Comparison of ENCODE assay signal across 12 mouse cellular contexts in genomic region chr1:136839202-136839601, GRCm38 (mm10).
DNase-seq lines count a peak whose midpoint lies in the region; ATAC-seq and TF ChIP-seq lines count a peak whose summit lies in the region.
"Had no signal": no experiment of that assay in that cellular context is flagged by ENCODE, and none has a peak within 500 bp of the region (broad histone marks: within the 10 kb centered on the region; RNA-seq: fewer than 3 reads in every experiment).

No protein-coding gene starts in this region.

- H3K4me1 ChIP-seq in E14TG2a.4 (replicated peaks; ENCODE audit: low read depth, low read length) = peaks cover 9% of the 10 kb centered on the region
- H3K4me1 ChIP-seq in lung, embryonic 14.5 days (ENCODE audit: insufficient read depth) = no peaks in the 10 kb centered on the region
- H3K4me1 ChIP-seq in midbrain, embryonic 16.5 days (ENCODE audit: control insufficient read depth, insufficient read depth, low read length) = no peaks in the 10 kb centered on the region
- H3K4me1 ChIP-seq: hindbrain, embryonic 15.5 days had no signal

- 0 out of 2 replicates have a peak, but pooled peaks have one; percentile 58 for ATAC-seq in lung, embryonic 14.5 days (ENCODE audit: insufficient read depth)
- ATAC-seq in midbrain, embryonic 16.5 days = no peak

- H3K4me2 ChIP-seq in lung, embryonic 14.5 days = no peak overlapping the region
- H3K4me2 ChIP-seq in midbrain, embryonic 16.5 days (ENCODE audit: low read length) = no peak overlapping the region
- H3K4me2 ChIP-seq: hindbrain, embryonic 15.5 days had no signal

- 54% methylated on average over 10 of the region's 10 CpGs for WGBS in lung, embryonic 14.5 days
- WGBS in midbrain, embryonic 16.5 days = 85% methylated on average over 10 of the region's 10 CpGs

- peak overlapping the region; percentile 13; the same call in 1 of the 2 replicates for H3K4me3 ChIP-seq in E14TG2a.4 (replicated peaks; ENCODE audit: low read length)
- no peak overlapping the region for H3K4me3 ChIP-seq in lung, embryonic 14.5 days (ENCODE audit: low read depth, low read length)
- no peak overlapping the region for H3K4me3 ChIP-seq in midbrain, embryonic 16.5 days (ENCODE audit: low read depth, low read length)
- H3K4me3 ChIP-seq: hindbrain, embryonic 15.5 days had no signal

- 0 out of 2 replicates have a peak, but pooled peaks cover 3% of the 10 kb centered on the region for H3K27me3 ChIP-seq in E14TG2a.4 (ENCODE audit: insufficient read depth, low read length)
- no peaks in the 10 kb centered on the region for H3K27me3 ChIP-seq in lung, embryonic 14.5 days (ENCODE audit: insufficient read depth, low read length)
- H3K27me3 ChIP-seq in midbrain, embryonic 16.5 days (ENCODE audit: control insufficient read depth, insufficient read depth, low read depth, low read length) = no peaks in the 10 kb centered on the region
- H3K27me3 ChIP-seq: hindbrain, embryonic 15.5 days had no signal

- no peak overlapping the region for H3K9ac ChIP-seq in lung, embryonic 14.5 days
- no peak overlapping the region for H3K9ac ChIP-seq in midbrain, embryonic 16.5 days (ENCODE audit: low read depth, low read length)
- H3K9ac ChIP-seq: hindbrain, embryonic 15.5 days; liver, embryonic 14.5 days had no signal

- DNase-seq in adrenal gland, adult 18-20 months (ENCODE audit: low spot score in 2 of 2) = peak; percentile 11 to 40
- peak; percentile 8 to 22 for DNase-seq in kidney, adult 8-10 months
- DNase-seq in lung, embryonic 14.5 days = peak; percentile 36
- DNase-seq in cerebellum, adult 18-20 months = no peak
- no peak for DNase-seq in left cerebral cortex, adult 11 months (ENCODE audit: low spot score)
- no peak for DNase-seq in ovary, postnatal 10 days (ENCODE audit: low spot score)
- DNase-seq: cerebellum, adult 8-10 months; spleen, adult 18-20 months had no signal

- no peaks in the 10 kb centered on the region for H3K9me3 ChIP-seq in E14TG2a.4 (ENCODE audit: low read length)
- no peaks in the 10 kb centered on the region for H3K9me3 ChIP-seq in lung, embryonic 14.5 days (ENCODE audit: low read depth, low read length)
- no peaks in the 10 kb centered on the region for H3K9me3 ChIP-seq in midbrain, embryonic 16.5 days (replicated peaks; ENCODE audit: control insufficient read depth, low read length, poor library complexity, severe bottlenecking)
- H3K9me3 ChIP-seq: hindbrain, embryonic 15.5 days had no signal

- TF ChIP-seq CTCF in E14TG2a.4 (conservative IDR thresholded peaks at IDR 0.05; ENCODE audit: low read length) = no peak
- no peak for TF ChIP-seq CTCF in lung, embryonic 14.5 days (IDR thresholded peaks at IDR 0.05; ENCODE audit: low read depth)

- H3K36me3 ChIP-seq in E14TG2a.4 (ENCODE audit: insufficient read depth, low read length) = peaks cover 6% of the 10 kb centered on the region
- no peaks in the 10 kb centered on the region for H3K36me3 ChIP-seq in lung, embryonic 14.5 days (ENCODE audit: insufficient read depth)
- H3K36me3 ChIP-seq in midbrain, embryonic 16.5 days (ENCODE audit: control insufficient read depth, insufficient read depth, low read length) = no peaks in the 10 kb centered on the region
- H3K36me3 ChIP-seq: hindbrain, embryonic 15.5 days had no signal

- no peak overlapping the region for H3K27ac ChIP-seq in lung, embryonic 14.5 days (ENCODE audit: low read depth)
- no peak overlapping the region for H3K27ac ChIP-seq in midbrain, embryonic 16.5 days (ENCODE audit: low read length)
- H3K27ac ChIP-seq: hindbrain, embryonic 15.5 days; liver, embryonic 14.5 days had no signal

Comparison
In these comparisons a context has a peak if more than half of its experiments do, and no peak if none do; other contexts are left out.
1. DNase-seq: peak in adrenal gland, adult 18-20 months (2 of 2), kidney, adult 8-10 months (2 of 2) and lung, embryonic 14.5 days (single experiment); none in cerebellum, adult 18-20 months (0 of 2), left cerebral cortex, adult 11 months (single experiment) and ovary, postnatal 10 days (single experiment).